Mouse (Mus musculus): ENCODE measurements around the gene Adam17. TPM values are rescaled to one million over a fixed set of nuclear protein-coding genes. Genes with fewer than 3 reads are reported as not detected.

Adam17 gene
- polyA plus RNA-seq, 1 experiment from 2014 or later = 28.7 TPM

DNA sequence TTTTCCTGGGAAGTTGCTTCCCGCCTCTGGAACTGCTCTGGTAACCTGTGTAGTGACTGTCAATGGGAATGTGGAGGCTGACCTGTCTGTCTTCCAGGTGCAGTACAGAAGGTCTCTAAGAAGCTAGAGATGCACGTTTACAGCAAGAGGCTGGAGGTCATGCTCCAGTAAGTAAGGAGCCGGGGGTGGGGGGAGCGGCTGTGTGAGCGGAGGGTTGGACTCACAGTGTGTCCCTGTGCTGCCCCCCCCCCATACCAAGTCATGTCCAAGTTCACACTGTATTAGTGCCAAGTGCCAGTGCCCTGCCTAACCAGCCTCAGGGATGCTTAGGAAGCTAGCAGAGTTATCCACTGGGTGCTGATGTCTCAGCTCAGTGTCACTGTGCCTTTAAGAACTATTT is 61.2 kb downstream of the Adam17 start:
- H3K4me3 ChIP-seq (ENCODE audit: low read depth, low read length) = no peak overlapping the region
- no peak overlapping the region for H3K27ac ChIP-seq (ENCODE audit: low read depth, low read length)
- no peaks in the 10 kb centered on the region for H3K9me3 ChIP-seq (replicated peaks; ENCODE audit: control insufficient read depth, low read length)
- WGBS (ENCODE audit: insufficient replicate concordance) = 87% methylated on average over 5 of the region's 5 CpGs
- peaks cover 2% of the 10 kb centered on the region; the same call in 1 of the 2 replicates for H3K4me1 ChIP-seq (ENCODE audit: control insufficient read depth, insufficient read depth, low read length)
- H3K36me3 ChIP-seq (ENCODE audit: control insufficient read depth, insufficient read depth, low read length) = peaks cover 36% of the 10 kb centered on the region
- H3K9ac ChIP-seq (ENCODE audit: low read depth, low read length) = no peak overlapping the region
- H3K4me2 ChIP-seq = no peak overlapping the region
- ATAC-seq (replicated peaks; ENCODE audit: insufficient number of reproducible peaks, low FRiP score, low TSS enrichment) = no peak
- no peaks in the 10 kb centered on the region for H3K27me3 ChIP-seq (ENCODE audit: control insufficient read depth, insufficient read depth, low read length)

DNA sequence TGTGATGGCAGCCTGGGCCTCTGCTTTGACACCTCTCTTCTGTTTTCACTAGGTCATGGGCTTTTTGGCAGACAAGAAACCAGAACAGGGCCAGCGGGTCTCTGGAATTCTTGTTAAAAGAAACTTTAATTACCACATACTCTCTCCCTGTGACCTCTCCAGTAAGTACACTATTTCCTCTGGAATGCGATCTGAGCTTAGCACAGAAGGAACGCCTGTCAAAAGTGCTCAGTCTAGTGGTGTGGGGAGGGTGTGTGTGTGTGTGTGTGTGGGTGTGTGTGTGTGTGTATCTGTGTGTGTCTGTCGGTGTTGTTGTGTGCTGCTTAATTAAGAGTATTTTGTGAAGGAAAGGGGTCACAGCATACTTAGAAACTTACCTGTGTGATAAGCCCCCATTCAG is 66.7 kb downstream of the Adam17 start:
- no peaks in the 10 kb centered on the region for H3K27me3 ChIP-seq (ENCODE audit: control insufficient read depth, insufficient read depth, low read length)
- H3K4me3 ChIP-seq (ENCODE audit: low read depth, low read length) = no peak overlapping the region
- no peaks in the 10 kb centered on the region for H3K9me3 ChIP-seq (replicated peaks; ENCODE audit: control insufficient read depth, low read length)
- H3K9ac ChIP-seq (ENCODE audit: low read depth, low read length) = no peak overlapping the region
- no peak for ATAC-seq (replicated peaks; ENCODE audit: insufficient number of reproducible peaks, low FRiP score, low TSS enrichment)
- WGBS (ENCODE audit: insufficient replicate concordance) = 89% methylated on average over 4 of the region's 4 CpGs
- no peak overlapping the region for H3K4me2 ChIP-seq
- H3K36me3 ChIP-seq (ENCODE audit: control insufficient read depth, insufficient read depth, low read length) = peaks cover 49% of the 10 kb centered on the region
- no peak overlapping the region for H3K27ac ChIP-seq (ENCODE audit: low read depth, low read length)
- no peaks in the 10 kb centered on the region for H3K4me1 ChIP-seq (ENCODE audit: control insufficient read depth, insufficient read depth, low read length)

DNA sequence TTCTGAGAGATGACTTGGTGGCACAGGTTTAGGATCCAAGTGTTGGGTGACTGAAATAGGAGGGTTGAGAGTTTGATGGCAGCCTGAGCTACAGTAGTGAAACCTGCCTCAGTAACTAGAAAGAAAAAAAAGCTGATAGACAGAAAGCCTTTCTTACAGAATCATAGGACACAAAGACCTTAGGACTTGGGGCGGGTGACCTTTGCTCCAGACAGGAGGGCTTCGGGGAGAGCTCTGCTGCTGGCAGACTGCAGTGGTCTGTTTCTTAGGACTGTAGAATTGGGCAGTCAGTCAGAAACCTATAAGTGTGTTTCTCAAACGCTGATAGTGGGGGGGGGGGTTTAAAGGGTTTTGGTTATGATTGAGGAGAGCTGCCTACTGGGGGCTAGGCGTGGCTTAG is 67.7 kb downstream of the Adam17 start:
- WGBS (ENCODE audit: insufficient replicate concordance) = 89% methylated on average over 4 of the region's 4 CpGs
- H3K4me3 ChIP-seq (ENCODE audit: low read depth, low read length) = no peak overlapping the region
- H3K4me2 ChIP-seq = no peak overlapping the region
- H3K9ac ChIP-seq (ENCODE audit: low read depth, low read length) = no peak overlapping the region
- no peaks in the 10 kb centered on the region for H3K4me1 ChIP-seq (ENCODE audit: control insufficient read depth, insufficient read depth, low read length)
- H3K27me3 ChIP-seq (ENCODE audit: control insufficient read depth, insufficient read depth, low read length) = no peaks in the 10 kb centered on the region
- peaks cover 43% of the 10 kb centered on the region for H3K36me3 ChIP-seq (ENCODE audit: control insufficient read depth, insufficient read depth, low read length)
- H3K27ac ChIP-seq (ENCODE audit: low read depth, low read length) = no peak overlapping the region
- no peaks in the 10 kb centered on the region for H3K9me3 ChIP-seq (replicated peaks; ENCODE audit: control insufficient read depth, low read length)
- ATAC-seq (replicated peaks; ENCODE audit: insufficient number of reproducible peaks, low FRiP score, low TSS enrichment) = no peak

DNA sequence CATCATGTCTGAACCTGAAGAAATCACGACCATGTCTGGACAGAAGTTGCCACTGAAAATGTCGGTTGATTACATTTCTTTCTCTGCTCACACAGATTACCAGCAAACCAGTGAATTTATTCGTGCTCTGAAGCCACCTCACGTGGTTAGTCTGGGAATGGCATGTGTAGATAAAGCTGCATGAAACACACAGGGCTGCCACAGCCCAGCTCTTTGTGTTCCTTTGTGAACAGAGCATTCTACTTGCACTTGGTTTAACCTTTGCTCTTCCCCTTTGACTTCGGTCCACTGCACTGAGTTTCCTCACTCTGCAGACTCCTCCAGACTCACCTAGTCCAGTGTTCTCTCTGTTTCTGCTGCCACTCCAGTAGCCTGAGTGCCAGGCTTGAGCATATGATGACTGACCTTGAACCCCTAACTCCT is 71.1 kb downstream of the Adam17 start:
- H3K27ac ChIP-seq (ENCODE audit: low read depth, low read length) = no peak overlapping the region
- no peak overlapping the region for H3K4me3 ChIP-seq (ENCODE audit: low read depth, low read length)
- ATAC-seq (replicated peaks; ENCODE audit: insufficient number of reproducible peaks, low FRiP score, low TSS enrichment) = no peak
- H3K9me3 ChIP-seq (replicated peaks; ENCODE audit: control insufficient read depth, low read length) = no peaks in the 10 kb centered on the region
- no peak overlapping the region for H3K9ac ChIP-seq (ENCODE audit: low read depth, low read length)
- H3K36me3 ChIP-seq (ENCODE audit: control insufficient read depth, insufficient read depth, low read length) = peaks cover 28% of the 10 kb centered on the region
- no peaks in the 10 kb centered on the region for H3K4me1 ChIP-seq (ENCODE audit: control insufficient read depth, insufficient read depth, low read length)
- no peaks in the 10 kb centered on the region for H3K27me3 ChIP-seq (ENCODE audit: control insufficient read depth, insufficient read depth, low read length)
- WGBS (ENCODE audit: insufficient replicate concordance) = 79% methylated on average over 5 of the region's 5 CpGs
- no peak overlapping the region for H3K4me2 ChIP-seq

DNA sequence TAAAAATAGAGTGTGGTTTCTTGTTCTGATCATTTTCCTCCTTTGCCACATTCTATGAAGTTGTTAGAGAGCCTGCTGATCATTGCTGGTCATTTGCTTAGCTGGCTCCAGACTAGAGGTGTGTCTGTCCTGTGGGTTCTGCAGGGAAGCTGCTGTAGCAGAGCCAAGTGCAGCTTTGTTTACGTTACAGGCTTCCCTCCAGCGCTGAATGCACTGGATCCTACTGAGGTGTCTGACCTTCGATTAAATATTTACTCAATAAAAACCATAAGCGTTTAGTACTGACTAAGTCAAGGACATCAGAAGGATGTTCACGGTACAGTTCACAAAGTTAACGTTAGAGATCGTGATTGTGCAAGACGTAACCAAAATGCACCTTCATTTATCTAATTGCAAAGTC is 71.5 kb downstream of the Adam17 start:
- Histone ChIP-seq H3K4me1 (ENCODE audit: control insufficient read depth, insufficient read depth, low read length) (no peaks in the 10 kb centered on the region), H3K4me2 (no peak overlapping the region), H3K9me3 (replicated peaks; ENCODE audit: control insufficient read depth, low read length) (no peaks in the 10 kb centered on the region), H3K27me3 (ENCODE audit: control insufficient read depth, insufficient read depth, low read length) (no peaks in the 10 kb centered on the region), H3K36me3 (ENCODE audit: control insufficient read depth, insufficient read depth, low read length) (peaks cover 29% of the 10 kb centered on the region), H3K9ac (ENCODE audit: low read depth, low read length) (no peak overlapping the region), H3K27ac (ENCODE audit: low read depth, low read length) (no peak overlapping the region), H3K4me3 (ENCODE audit: low read depth, low read length) (no peak overlapping the region)
- 86% methylated on average over 8 of the region's 8 CpGs for WGBS (ENCODE audit: insufficient replicate concordance)
- ATAC-seq (replicated peaks; ENCODE audit: insufficient number of reproducible peaks, low FRiP score, low TSS enrichment) = no peak

DNA sequence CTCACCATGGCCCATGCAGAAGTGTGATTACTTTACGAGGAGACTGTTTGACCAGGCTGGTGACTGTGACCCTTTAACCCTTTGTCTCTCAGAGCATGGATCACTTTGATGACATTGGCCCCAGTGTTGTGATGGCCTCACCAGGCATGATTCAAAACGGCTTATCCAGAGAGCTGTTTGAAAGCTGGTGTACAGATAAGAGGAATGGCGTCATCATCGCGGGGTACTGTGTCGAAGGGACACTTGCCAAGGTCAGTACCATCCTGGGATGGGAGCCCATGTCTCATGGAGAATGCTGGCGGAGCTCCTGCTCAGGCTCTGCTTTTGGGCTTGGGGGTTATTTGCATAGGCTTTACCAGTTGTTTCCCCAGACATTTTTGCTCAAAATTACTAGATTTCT is 72.1 kb downstream of the Adam17 start:
- H3K4me3 ChIP-seq (ENCODE audit: low read depth, low read length) = no peak overlapping the region
- no peak for ATAC-seq (replicated peaks; ENCODE audit: insufficient number of reproducible peaks, low FRiP score, low TSS enrichment)
- WGBS (ENCODE audit: insufficient replicate concordance) = 76% methylated on average over 7 of the region's 7 CpGs
- no peaks in the 10 kb centered on the region for H3K27me3 ChIP-seq (ENCODE audit: control insufficient read depth, insufficient read depth, low read length)
- H3K9ac ChIP-seq (ENCODE audit: low read depth, low read length) = no peak overlapping the region
- no peak overlapping the region for H3K4me2 ChIP-seq
- H3K27ac ChIP-seq (ENCODE audit: low read depth, low read length) = no peak overlapping the region
- no peaks in the 10 kb centered on the region for H3K9me3 ChIP-seq (replicated peaks; ENCODE audit: control insufficient read depth, low read length)
- no peaks in the 10 kb centered on the region for H3K4me1 ChIP-seq (ENCODE audit: control insufficient read depth, insufficient read depth, low read length)
- H3K36me3 ChIP-seq (ENCODE audit: control insufficient read depth, insufficient read depth, low read length) = peaks cover 28% of the 10 kb centered on the region

DNA sequence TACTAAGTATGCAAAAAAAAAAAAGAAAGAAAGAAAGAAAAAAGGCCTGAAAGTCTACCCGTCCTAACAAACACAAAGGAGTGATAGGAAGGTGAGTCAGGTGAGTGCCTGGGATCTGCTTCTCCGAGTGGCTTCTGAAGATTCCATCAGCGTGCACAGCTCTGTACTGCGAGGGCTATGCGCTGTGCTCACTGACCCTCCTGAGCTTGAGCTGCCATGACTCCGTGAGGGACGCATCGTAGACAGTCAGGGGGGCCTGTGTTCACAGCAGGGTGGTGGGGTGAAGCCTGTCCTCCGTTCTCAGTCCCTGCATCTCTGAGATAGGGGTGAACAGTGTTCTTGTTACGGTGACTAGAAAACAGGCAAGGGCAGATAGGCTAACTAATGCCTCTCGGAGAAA is 74.6 kb downstream of the Adam17 start:
- ATAC-seq (replicated peaks; ENCODE audit: insufficient number of reproducible peaks, low FRiP score, low TSS enrichment) = no peak
- Histone ChIP-seq H3K4me1 (ENCODE audit: control insufficient read depth, insufficient read depth, low read length) (no peaks in the 10 kb centered on the region), H3K27ac (ENCODE audit: low read depth, low read length) (no peak overlapping the region), H3K4me3 (ENCODE audit: low read depth, low read length) (no peak overlapping the region), H3K27me3 (ENCODE audit: control insufficient read depth, insufficient read depth, low read length) (no peaks in the 10 kb centered on the region), H3K9ac (ENCODE audit: low read depth, low read length) (no peak overlapping the region), H3K36me3 (ENCODE audit: control insufficient read depth, insufficient read depth, low read length) (peaks cover 32% of the 10 kb centered on the region), H3K4me2 (no peak overlapping the region), H3K9me3 (replicated peaks; ENCODE audit: control insufficient read depth, low read length) (no peaks in the 10 kb centered on the region)
- WGBS (ENCODE audit: insufficient replicate concordance) = 82% methylated on average over 11 of the region's 11 CpGs

DNA sequence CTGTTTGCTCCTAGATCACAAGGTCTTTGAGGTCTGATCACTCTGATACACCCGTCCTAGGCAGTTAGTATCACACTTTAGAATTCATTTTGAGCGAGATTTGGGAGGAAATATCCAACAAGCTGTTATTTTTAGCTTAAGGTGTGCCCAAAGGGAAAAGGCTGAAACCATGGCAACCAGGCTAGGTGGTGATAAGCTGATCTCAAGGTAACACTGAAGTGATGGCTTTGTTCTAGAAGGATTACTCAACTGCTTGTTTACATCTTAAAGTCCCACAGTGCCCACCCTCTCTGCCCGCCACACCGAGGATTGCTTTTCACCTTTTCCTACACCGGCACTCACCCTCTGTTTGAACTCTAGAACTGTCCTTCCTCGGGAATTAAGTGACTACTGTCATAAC is 83.8 kb downstream of the Adam17 start:
- no peak for ATAC-seq (replicated peaks; ENCODE audit: insufficient number of reproducible peaks, low FRiP score, low TSS enrichment)
- Histone ChIP-seq H3K9ac (ENCODE audit: low read depth, low read length) (no peak overlapping the region), H3K27ac (ENCODE audit: low read depth, low read length) (no peak overlapping the region), H3K27me3 (ENCODE audit: control insufficient read depth, insufficient read depth, low read length) (no peaks in the 10 kb centered on the region), H3K4me2 (no peak overlapping the region), H3K36me3 (ENCODE audit: control insufficient read depth, insufficient read depth, low read length) (peaks cover 24% of the 10 kb centered on the region), H3K4me1 (ENCODE audit: control insufficient read depth, insufficient read depth, low read length) (peaks cover 10% of the 10 kb centered on the region), H3K4me3 (ENCODE audit: low read depth, low read length) (no peak overlapping the region), H3K9me3 (replicated peaks; ENCODE audit: control insufficient read depth, low read length) (no peaks in the 10 kb centered on the region)
- WGBS (ENCODE audit: insufficient replicate concordance) = 79% methylated on average over 6 of the region's 6 CpGs

DNA sequence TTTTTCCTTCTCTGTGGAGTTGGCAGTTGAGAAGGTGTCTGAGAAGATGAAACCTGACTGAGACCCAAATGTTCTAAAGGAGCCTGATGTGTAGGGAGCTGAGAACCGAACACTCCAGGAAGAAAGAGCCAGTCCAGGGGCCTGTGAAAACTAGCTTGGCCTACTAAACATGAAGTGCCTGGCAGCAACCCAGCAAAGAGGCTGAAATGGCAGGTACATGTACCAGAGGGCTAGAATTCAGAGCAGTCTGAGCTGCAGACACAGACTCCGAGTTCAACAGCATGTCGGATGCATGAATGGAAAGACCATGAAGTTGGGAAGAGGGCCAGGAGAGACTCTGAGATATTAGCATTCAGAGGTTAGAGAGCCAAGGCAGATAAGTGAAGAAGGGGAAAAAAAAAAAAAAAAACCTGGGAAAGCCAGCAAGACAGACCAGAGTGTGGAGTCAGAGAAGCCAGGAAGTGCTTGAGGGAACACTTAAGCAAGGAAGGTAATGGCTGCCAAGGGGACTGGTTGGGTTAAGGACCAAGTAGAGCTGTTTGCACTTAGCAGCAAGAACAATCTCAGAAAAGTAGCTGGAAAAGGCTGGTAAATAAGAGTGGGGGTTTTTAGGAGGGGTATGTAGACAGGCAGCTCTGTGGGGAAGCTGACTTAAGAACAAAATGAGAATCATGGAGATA is 84.6 kb downstream of the Adam17 start:
- peaks cover 10% of the 10 kb centered on the region for H3K4me1 ChIP-seq (ENCODE audit: control insufficient read depth, insufficient read depth, low read length)
- H3K27ac ChIP-seq (ENCODE audit: low read depth, low read length) = no peak overlapping the region
- no peaks in the 10 kb centered on the region for H3K9me3 ChIP-seq (replicated peaks; ENCODE audit: control insufficient read depth, low read length)
- no peaks in the 10 kb centered on the region for H3K27me3 ChIP-seq (ENCODE audit: control insufficient read depth, insufficient read depth, low read length)
- no peak overlapping the region for H3K9ac ChIP-seq (ENCODE audit: low read depth, low read length)
- WGBS (ENCODE audit: insufficient replicate concordance) = 75% methylated on average over 3 of the region's 3 CpGs
- ATAC-seq (replicated peaks; ENCODE audit: insufficient number of reproducible peaks, low FRiP score, low TSS enrichment) = no peak
- H3K4me2 ChIP-seq = no peak overlapping the region
- peaks cover 18% of the 10 kb centered on the region for H3K36me3 ChIP-seq (ENCODE audit: control insufficient read depth, insufficient read depth, low read length)
- no peak overlapping the region for H3K4me3 ChIP-seq (ENCODE audit: low read depth, low read length)

Data from heart, embryonic 11.5 days (tissue).